Mouse (Mus musculus): ENCODE measurements around the gene Crim1. TPM values are rescaled to one million over a fixed set of nuclear protein-coding genes. Genes with fewer than 3 reads are reported as not detected.

Crim1 gene
- 10 to 100 TPM; 84.5 to 97.9 (median 87.0) TPM for total RNA-seq (2022)

DNA sequence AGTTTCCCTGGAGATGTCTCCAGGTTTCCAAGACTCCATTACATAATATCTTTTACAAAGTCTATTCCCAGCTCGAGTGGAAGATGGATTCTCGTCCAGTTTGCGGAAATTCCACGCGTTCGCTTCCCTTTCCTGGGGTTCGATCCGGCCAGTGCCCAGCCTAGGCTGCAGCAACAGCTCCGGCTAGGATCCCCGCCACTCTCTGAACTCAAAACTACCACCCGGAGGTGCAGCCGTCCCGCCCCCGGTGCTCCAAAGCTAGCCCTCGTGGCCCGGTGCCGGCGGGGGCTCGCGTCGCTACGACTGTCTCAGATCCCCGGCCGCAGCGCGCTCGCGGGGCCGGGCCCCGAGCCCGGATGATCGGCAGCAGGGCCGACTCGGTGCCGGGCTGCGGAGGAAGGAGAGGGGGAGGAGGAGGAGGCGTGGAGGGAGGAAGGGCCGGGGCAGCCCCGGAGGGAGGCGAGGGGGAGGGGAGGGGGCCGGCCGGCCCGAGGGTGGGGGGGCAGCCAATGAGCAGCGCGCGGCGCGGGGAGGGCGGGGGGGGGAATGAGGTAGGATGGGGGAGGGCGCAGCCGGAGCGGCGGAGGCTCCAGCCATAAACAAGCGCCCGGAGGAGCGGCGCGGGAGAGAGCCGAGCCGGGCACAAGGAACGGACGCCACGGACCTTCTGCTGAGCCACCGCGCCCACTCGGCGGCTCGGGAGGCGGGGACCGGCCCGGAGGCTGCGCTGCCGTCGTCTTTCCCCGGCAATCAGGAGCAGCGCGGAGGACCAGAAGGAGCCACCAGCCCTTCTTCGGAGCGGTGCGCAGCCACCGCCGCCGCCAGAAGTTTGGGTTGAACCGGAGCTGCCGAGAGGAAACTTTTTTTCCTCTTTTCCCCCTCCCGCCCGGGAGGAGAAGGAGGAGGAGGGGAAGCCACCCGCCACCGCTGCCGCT, at the start of gene Crim1:
TSS of gene Crim1 (plus strand) at position 623 of the 935 bp plus-strand sequence.
- DNase-seq (ENCODE audit: low spot score in 2 of 2): peak; percentile 59 to 60

DNA sequence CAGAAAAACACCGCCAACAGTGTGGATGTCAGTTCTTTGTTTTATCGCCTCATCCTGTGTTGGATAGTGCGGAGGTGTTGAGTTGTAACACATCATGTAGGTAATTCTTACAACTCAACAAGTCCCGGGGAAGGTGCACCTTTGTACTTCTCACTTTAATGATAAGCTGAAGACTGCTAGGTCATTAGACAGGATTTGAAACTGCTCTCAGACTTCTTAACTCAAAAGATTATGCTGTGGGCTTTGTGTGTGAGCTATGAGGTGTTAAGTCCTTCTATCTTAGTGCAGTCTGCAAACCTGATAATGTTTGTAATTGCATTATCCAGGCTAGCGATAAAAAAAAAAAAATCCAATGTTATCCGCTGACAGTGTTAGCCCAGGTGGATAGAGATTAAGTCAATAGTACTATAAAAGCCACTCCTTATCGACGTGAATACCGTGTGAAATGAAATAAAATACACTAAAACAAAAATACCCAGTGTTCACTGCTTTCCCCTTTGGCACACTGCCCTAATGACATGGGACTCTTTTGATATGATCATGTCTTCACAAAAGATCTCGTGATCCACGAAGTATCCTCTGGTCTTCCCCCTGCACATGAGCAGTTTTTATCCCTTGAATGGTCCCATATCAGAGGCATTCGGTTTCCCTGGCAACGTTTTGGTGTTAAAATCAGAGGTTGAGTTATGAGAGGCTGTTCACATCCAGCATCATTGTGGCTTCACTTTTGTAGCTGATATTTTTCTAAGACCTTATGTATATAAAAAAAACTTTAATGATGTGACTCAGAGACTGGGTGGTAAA, 48.4 kb upstream of the Crim1 start:
- no peak for DNase-seq (ENCODE audit: low spot score in 2 of 2)

DNA sequence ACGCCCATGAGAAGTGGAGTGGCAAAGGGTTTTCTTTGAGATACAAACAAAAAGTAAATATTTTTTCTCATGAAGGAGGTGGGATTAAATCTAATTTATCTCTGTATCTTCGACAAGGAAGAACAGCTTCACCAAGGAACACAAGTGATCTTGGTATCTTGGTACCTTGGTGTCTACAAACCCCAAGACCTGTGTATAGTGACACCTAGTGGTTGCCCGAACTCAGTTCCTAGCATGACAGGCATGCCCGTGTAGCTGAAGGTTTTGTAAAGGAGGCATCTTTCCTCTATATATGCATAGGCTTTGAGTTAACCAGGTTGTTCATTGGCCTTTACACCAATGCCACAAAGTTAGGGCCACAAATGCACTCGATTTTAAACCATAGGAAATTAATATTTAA, 36.8 kb upstream of the Crim1 start:
- peak; percentile 9 to 17 for DNase-seq (ENCODE audit: low spot score in 2 of 2)

DNA sequence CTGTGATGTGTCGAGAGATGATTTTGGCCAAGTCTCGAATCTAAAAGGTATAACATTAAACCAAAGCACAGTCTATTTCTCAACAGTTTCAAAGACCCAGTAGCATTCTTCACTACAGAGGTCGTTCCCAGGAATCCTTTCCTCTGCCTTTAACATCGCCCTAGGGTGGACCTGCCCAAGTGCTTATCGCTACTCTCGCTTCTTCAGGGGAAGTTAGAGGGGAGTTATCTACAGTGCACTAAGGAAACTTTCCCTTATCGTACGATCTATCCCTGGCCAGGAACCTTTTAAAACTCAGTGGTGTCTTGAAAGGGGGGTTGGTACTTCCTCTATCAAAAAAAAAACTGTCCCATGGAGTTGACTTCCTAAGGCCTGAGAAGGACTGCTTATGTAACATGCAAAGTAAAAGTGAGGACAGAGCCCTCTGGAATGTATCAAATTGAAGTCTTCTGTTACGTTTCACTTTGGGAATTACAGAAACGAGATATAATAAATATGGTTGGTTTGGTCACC, 36.3 kb upstream of the Crim1 start:
- no peak for DNase-seq (ENCODE audit: low spot score in 2 of 2)

DNA sequence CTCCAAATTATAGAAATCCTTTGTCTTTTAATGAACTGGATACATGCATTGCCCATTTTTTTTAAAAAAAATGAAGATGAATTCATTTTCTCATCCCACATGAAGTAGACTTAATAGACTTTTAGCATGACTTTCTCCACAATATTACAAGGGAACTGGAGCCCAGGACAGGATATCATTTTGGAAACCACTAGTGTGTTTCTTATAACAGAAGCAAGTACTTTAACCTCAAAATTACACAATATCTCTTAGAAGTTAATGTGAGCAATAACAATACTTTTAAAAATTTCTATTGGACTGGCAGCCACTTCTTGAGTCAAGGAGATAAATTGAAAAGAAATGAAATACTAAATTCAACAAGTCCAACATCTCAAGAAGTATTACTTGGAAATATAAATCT, 34.2 kb upstream of the Crim1 start:
- no peak for DNase-seq (ENCODE audit: low spot score in 2 of 2)

DNA sequence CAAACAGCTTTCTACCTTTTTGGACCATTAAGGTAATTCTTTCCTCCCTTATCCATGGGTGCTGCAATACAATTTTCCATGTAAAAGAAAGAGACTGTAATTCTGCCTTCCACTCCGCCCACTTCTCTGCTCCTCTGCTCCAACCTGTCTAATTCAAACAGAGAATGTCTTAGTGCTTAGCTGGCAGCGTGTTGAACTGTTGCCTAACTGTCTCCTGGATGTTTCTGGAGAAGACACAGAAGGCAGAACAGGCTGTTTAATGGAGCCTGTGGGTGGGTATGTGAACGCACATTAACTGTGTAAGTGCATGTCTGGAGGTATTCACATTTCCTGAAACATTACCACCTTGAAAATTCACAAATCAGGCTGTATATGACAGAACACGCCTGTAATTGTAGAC, 33.5 kb upstream of the Crim1 start:
- DNase-seq (ENCODE audit: low spot score in 2 of 2): peak; percentile 5 to 32

DNA sequence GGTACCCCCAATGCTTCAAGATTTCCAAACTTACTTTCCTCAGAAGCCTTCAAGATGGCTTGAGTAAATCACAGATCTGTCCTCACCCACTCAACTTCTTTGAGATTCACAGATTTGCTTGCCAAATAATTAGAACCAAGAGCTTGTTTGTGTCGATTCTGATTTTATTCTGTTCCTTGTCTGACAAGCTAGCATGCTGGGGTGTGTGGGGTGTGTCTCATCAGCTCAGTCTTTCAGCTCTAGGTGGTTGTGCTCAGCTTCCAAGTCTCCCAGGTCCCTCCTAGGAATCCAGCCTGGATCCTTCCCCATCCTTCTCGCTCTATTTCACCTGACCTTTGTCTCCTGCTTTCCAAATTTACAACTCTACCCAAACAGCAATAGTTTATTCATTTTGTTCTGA, 27.7 kb upstream of the Crim1 start:
- no peak for DNase-seq (ENCODE audit: low spot score in 2 of 2)

DNA sequence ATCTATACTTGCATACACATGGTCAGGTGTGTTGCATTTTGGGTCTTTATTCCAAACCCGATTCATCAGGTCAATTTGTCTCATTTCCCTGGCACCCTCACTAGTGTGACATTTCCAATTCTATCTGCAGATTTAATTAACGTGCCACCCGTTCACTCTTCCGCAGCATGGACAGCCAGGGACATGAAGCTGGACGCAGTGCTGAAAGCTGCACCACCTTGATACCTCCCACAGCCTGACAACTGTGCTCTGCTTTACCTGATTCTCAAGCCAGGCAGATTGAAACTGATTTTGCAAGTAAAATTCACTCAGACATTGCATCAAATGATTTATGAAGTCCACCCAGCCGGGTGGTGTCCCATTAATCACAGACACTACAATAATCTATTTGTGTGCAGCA, 19.3 kb upstream of the Crim1 start:
- no peak for DNase-seq (ENCODE audit: low spot score in 2 of 2)

DNA sequence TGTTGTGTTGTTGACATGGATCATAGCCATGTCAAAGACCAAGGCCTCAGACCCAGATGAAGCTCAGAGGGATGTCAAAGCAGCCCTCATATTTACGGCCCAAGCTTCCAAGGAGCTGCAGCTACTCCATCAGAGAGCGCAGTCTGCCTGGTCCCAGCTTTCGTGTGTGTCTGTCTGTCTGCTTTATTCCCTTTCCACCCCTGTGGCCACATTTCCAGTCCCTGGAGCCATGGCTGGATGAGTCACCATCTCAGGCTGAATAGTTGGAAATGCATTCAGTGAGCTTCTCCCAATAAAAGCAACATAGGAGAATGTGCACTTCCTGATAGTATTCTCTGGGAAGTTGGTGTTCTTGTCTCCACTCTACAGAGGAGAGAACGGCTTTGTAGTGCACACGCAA, 3.9 kb upstream of the Crim1 start:
- no peak for DNase-seq (ENCODE audit: low spot score in 2 of 2)

DNA sequence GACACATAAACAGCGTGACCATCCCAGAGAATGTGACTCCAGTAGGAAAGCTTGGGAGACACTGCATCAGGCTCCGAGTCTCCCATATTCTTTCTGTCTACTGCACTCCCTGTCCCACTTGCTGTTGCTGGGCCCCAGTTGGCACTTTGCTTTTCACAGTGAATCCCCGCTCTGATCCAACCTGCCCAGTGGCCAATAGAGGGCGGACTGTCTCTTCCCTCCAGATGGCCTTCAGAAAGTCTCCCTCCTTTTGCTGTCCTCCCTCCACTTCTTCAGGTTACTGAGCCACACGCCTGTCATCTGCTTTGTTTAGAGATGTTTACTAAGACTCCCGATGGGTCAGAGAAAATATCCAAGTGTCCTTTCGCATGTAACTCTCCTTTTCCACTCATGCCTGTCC, 2.9 kb upstream of the Crim1 start:
- DNase-seq (ENCODE audit: low spot score in 2 of 2): no peak

DNA sequence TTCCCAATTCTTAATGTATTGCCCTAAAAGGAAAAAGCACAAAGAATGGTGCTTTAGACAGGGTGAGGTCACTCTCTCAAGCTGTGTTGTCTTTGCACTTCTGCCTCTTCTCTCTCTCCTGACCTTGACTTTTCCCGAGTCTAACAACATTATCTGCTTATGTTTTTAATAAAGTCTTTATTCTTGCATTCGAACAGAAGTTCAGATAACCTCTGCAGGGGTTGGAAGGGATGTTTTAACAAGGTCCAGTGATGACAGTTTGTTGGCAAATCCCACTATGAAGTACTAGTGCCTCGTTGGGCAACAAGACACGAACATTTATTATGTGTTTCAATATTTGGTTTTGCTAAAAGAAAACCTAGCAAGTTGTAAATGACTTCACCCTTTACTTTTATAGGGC, 1.9 kb upstream of the Crim1 start:
- DNase-seq (ENCODE audit: low spot score in 2 of 2): no peak

DNA sequence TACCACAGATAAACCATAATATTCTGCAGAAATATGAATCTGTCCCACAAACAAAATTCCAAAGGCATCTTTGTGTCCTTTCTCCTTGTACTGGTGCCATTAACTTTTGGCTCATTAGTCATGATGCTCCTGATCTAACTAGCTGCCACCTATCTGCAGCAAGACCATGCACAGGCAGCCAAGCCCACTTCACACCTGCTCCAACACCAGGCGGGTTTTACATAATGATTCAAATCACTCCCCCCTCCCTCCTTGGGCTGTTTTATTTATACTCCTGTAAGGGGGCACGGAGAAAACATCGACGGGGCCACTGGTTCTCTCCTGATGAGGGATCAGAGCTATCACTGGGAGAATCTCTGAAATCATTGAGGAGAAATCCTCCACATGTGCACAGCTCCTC, 1.2 kb upstream of the Crim1 start:
- no peak for DNase-seq (ENCODE audit: low spot score in 2 of 2)

DNA sequence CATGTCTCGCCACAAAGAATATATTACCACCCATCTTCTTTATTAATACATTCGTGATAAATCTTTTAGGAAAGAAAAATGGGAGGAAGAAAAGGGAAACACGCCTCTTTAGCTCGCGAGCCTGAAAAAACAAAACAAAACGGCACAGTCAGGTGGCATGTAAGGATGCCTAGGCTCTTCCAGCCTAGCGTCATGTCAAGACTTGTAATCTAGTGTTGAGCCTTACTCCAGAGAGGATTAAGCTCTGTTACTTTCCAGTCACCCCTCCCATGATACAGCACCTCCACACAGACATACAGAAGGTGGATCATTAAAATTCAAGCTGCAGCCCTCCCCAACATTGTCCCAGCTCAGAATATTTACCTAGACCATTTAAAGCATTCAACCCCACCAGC, 820 bp upstream of the Crim1 start:
- no peak for DNase-seq (ENCODE audit: low spot score in 2 of 2)

DNA sequence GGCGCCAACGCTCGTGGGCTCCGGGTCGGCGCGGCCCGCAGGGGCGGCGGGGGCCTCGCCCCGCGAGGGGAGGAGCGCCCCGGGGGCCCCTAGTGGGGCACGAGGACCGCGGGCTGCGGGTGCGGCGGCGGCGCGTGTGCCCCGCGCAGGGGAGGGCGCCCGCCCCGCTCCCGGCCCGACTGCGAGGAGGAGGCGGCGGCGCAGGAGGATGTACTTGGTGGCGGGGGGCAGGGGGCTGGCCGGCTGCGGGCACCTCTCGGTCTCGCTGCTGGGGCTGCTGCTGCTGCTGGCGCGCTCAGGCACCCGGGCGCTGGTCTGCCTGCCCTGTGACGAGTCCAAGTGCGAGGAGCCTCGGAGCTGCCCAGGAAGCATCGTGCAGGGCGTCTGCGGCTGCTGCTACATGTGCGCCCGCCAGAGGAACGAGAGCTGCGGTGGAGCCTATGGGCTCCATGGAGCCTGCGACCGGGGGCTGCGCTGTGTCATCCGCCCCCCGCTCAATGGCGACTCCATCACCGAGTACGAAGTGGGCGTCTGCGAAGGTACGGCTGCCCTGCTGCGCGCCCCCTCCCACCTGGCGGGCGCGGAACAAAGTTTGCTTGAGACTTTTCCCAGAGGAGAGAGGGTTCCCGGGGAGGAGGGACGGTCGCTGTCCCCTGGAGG, 643 bp downstream of the Crim1 start:
- DNase-seq (ENCODE audit: low spot score in 2 of 2): peak in 1 of 2 experiments; percentile 36

DNA sequence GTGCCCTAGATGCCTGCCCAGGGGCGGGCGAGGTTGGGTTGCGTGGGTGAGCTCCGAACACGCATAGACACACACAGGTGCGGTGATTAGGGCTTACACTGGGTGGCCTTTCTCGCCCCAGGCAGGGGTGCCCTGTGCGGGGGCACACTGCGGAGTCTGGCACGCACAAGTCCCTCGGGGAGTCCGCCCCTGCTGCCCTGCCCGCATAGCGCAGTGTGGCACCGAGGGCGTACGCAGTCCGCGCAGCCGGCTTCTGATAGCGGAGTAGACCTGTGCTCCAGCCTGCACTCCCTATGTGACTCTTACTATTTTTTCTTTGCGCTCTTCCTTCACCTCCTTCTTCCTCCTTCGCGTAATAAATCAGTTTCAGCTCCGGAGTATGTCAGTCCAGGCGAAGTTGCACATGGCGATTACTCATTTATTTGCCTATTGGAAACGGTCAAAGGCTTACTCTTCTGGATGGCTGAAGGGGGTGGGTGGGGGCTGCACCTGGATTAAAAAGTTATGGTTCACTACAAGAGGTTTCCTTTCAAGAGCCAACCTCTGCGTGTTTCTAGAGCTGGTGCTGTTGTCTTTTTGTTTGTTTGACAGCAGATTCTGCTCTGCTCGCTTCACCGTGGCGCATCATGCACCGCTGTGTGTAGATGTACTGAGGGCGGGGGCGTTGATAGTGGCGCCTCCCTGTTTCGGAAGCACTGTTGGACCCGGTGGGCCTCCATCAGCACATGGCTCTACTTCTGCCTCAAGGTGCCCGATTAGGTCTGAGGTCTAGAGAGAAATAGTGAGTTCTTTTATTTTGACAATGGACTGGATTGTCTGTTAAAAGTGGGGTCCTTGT, 1.4 kb downstream of the Crim1 start:
- DNase-seq (ENCODE audit: low spot score in 2 of 2): peak in 1 of 2 experiments; percentile 48

DNA sequence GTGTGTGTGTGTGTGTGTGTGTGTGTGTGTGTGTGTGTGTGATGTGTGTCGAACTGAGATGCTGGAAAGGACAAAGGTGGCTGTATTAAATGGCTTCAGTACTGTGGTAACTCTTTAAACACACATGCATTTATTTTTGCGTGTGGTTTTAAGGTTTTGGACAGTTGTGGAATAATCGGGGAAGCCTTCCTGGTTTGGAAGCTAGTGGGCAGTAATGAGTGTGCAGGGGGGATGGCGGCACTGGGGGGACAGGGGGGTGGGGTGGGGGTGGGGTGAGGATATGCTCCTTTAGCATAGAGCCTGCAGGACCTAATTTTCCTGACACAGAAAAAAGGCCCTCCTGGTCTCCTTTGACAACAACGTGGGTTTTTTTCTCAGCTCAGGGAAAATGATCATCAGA, 2.2 kb downstream of the Crim1 start:
- DNase-seq (ENCODE audit: low spot score in 2 of 2): no peak

DNA sequence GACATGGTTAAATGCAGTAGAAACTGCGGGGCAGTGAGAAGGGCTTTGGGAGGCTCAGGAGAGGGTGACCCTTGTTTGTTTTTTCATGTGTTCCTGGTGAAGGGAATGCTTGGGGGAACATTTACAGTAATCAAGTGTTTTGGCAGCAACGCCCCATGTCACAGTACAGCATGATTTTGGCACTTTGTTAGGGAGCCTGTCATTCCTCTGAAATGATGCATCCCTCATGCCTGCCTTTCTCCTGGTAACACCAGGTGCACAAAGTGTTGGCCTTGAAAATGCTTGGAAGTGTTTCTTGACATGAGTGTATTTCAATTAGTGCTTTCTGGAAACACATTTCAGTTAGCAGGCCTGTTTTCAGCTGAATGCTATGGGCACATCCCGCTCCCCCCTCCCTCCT, 2.7 kb downstream of the Crim1 start:
- no peak for DNase-seq (ENCODE audit: low spot score in 2 of 2)

DNA sequence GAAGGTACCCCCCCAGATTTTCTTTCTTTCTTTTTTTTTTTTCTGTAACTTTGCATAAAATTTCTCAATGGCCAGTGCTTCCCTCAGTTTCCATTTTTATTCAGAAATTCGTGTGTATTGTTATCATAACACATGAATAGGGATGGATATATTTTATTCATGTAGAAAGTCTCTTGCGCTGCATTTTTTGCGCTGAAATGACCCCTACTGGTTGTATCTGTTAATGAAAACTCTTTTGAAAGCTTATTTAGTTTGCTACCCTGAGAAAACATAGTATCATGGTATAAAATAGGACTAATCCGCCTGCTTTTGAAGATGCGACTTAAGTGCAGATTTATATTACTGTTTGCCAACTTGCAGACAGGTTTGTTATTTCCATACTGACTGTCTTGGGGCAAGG, 3.4 kb downstream of the Crim1 start:
- no peak for DNase-seq (ENCODE audit: low spot score in 2 of 2)

DNA sequence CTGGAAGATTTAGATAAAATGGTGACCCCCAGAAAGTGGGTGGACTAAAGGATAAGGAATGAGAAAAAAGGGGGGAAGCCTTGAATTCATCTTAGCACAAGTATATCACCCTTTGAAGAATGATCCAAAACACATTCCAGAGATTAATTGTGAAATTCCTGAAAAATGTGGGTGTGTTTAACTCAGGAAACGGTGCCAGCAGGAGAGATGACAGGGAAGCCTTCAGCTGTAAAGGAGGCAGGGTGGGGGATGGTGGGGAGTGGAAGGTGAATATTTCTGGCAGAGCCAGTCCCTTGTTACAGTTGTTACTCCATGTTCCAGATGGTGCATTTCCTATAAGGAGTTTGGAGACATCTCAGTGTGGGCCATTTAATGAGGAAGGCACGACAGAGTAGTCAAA, 6.4 kb downstream of the Crim1 start:
- DNase-seq (ENCODE audit: low spot score in 2 of 2): no peak

DNA sequence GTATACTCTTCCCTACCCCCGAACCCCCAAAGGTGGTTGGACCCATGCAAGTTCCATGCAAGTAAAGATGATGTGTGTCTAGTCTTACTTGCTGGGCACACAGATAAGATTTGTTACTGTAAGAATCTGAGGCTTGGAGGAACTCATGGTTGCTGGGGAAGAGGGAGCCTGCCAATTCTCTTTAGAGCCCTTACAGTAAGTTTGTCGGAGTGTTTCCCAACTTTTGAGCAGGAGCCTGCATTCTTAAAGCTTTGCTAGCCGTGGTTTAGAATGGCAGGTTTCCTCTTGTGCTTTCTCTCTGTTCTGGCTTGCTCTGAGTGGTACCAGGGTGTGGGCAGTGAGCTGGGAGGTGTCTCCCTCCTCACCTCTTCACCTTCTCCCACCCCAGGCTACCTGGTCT, 7.2 kb downstream of the Crim1 start:
- DNase-seq (ENCODE audit: low spot score in 2 of 2): no peak

DNA sequence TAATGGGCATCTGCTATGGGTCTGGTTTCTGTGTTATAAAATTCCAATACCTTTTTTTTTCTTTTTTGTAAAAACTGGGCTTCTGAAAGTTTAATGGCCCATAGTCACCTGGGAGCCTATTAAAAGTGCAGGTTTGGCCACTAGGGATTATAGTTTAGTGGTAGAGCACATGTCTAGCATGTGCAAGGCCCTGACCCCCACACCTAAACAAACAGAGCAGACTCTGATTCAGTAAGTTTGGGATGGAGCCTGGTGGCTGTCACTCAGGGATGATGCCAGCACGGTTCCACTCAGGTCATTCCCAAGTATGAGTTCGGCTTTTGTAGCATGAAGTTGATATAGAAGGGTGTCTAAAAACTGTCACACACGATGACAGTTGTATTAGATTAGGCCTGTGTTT, 8.8 kb downstream of the Crim1 start:
- DNase-seq (ENCODE audit: low spot score in 2 of 2): no peak

Data from left cerebral cortex, adult 8-10 months (tissue).